ENCODE assay signal across 8 mouse cellular contexts in the genomic region with DNA sequence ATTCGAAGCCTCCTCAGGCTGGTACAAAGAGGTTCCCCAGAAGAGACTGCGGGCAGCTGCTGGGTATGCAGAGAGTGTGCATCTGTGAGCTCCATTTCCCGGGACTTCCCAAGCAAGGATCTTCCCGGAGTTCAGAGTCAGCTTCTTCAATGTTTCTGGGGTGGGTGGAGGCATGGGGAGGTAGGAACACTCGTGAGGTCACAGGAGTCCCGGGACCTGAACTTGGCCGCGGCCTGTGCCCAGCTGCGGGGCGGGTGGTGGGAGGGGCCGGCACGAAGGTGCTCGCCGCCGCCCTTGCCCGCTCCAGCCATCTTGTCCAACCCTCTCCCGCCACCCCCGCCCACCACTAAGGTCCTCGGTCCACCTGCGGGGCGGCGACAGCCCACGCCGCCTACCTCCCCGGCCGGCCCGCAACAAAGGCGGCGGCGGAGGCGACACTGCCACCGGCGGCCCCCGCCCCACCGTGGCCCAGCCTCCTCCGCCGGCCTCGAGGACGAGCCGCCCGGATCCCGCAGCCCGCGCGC. TPM values are rescaled to one million over a fixed set of nuclear protein-coding genes. Genes with fewer than 3 reads are reported as not detected.
DNase-seq lines count a peak whose midpoint lies in the region; ATAC-seq lines count a peak whose summit lies in the region.

No protein-coding gene starts in this region.

- intact Hi-C loops in gastrocnemius, postnatal 14 days (cut with DNase I; ENCODE audit: low total_unique reads) = no loop called here

- DNase-seq in ovary, adult 18-20 months (ENCODE audit: low spot score) = peak; percentile 21
- DNase-seq in ovary, postnatal 10 days (ENCODE audit: low spot score) = no peak
- DNase-seq in adrenal gland, postnatal 25 days = peak; percentile 55
- peak; percentile 31 for DNase-seq in gastrocnemius, postnatal 14 days
- no peak for DNase-seq in urinary bladder, postnatal 25 days (ENCODE audit: low spot score)

- peak overlapping the region; percentile 75 for H3K4me3 ChIP-seq in intestine, embryonic 15.5 days (replicated peaks)
- H3K4me3 ChIP-seq in liver, embryonic 16.5 days (ENCODE audit: low read depth, low read length) = peak overlapping the region; percentile 65
- peak overlapping the region; percentile 84 for H3K4me3 ChIP-seq in neural tube, embryonic 12.5 days

- peaks cover 9% of the 10 kb centered on the region; the same call in 1 of the 2 replicates for H3K36me3 ChIP-seq in intestine, embryonic 15.5 days
- no peaks in the 10 kb centered on the region for H3K36me3 ChIP-seq in liver, embryonic 16.5 days (ENCODE audit: control insufficient read depth, insufficient read depth)
- peaks cover 31% of the 10 kb centered on the region for H3K36me3 ChIP-seq in neural tube, embryonic 12.5 days

- 0 out of 2 replicates have a peak, but pooled peaks cover 10% of the 10 kb centered on the region for H3K4me1 ChIP-seq in intestine, embryonic 15.5 days (replicated peaks)
- peaks cover 12% of the 10 kb centered on the region for H3K4me1 ChIP-seq in liver, embryonic 16.5 days (ENCODE audit: control insufficient read depth, low read depth, low read length)
- H3K4me1 ChIP-seq in neural tube, embryonic 12.5 days = peaks cover 14% of the 10 kb centered on the region

- no peaks in the 10 kb centered on the region for H3K27me3 ChIP-seq in intestine, embryonic 15.5 days (replicated peaks)
- no peaks in the 10 kb centered on the region for H3K27me3 ChIP-seq in liver, embryonic 16.5 days (ENCODE audit: control insufficient read depth, insufficient read depth, low read depth, low read length)
- H3K27me3 ChIP-seq in neural tube, embryonic 12.5 days (replicated peaks) = no peaks in the 10 kb centered on the region

- ATAC-seq in intestine, embryonic 15.5 days = peak; percentile 86
- peak; percentile 68 for ATAC-seq in liver, embryonic 16.5 days (ENCODE audit: low read depth)
- peak; percentile 80 for ATAC-seq in neural tube, embryonic 12.5 days (ENCODE audit: low FRiP score, low read depth)

- peak overlapping the region; percentile 78 for H3K9ac ChIP-seq in intestine, embryonic 15.5 days
- peak overlapping the region; percentile 59 for H3K9ac ChIP-seq in liver, embryonic 16.5 days (ENCODE audit: low read depth, low read length)
- peak overlapping the region; percentile 97 for H3K9ac ChIP-seq in neural tube, embryonic 12.5 days

- H3K9me3 ChIP-seq in intestine, embryonic 15.5 days = no peaks in the 10 kb centered on the region
- no peaks in the 10 kb centered on the region for H3K9me3 ChIP-seq in liver, embryonic 16.5 days (replicated peaks; ENCODE audit: control insufficient read depth, low read length)
- H3K9me3 ChIP-seq in neural tube, embryonic 12.5 days = peaks cover 9% of the 10 kb centered on the region

- WGBS in intestine, embryonic 15.5 days = 2% methylated on average over 44 of the region's 45 CpGs
- 4% methylated on average over 23 of the region's 45 CpGs for WGBS in liver, embryonic 16.5 days (ENCODE audit: insufficient replicate concordance)
- under 1% methylated on average over 40 of the region's 45 CpGs for WGBS in neural tube, embryonic 12.5 days

- peak overlapping the region; percentile 86 for H3K4me2 ChIP-seq in intestine, embryonic 15.5 days (replicated peaks)
- H3K4me2 ChIP-seq in liver, embryonic 16.5 days (ENCODE audit: low read depth, low read length) = peak overlapping the region; percentile 95
- peak overlapping the region; percentile 79 for H3K4me2 ChIP-seq in neural tube, embryonic 12.5 days (replicated peaks)

- peak overlapping the region; percentile 67 for H3K27ac ChIP-seq in intestine, embryonic 15.5 days
- H3K27ac ChIP-seq in liver, embryonic 16.5 days (ENCODE audit: low read length) = no peak overlapping the region
- peak overlapping the region; percentile 21; the same call in 1 of the 2 replicates for H3K27ac ChIP-seq in neural tube, embryonic 12.5 days

RNA-seq across cellular contexts. Expression of a gene that starts 0.4 kb away (rescaled TPM):
- 34.4 and 37.4 TPM in 2 replicates for total RNA-seq in adrenal gland, postnatal 25 days (2021)
- total RNA-seq in gastrocnemius, postnatal 14 days (2021) = 1 to 10 TPM; 4.4 to 6.4 TPM
- polyA plus RNA-seq in intestine, embryonic 15.5 days (2015; fragmentation: Nextera tagmentation; extraction: Ambion mirVana) = 9.0 and 10.4 TPM in 2 replicates
- 0.89 and 0.95 TPM in 2 replicates for polyA plus RNA-seq in liver, embryonic 16.5 days (2015; fragmentation: Nextera tagmentation; extraction: Ambion mirVana)
- 39.1 and 43.6 TPM in 2 replicates for polyA plus RNA-seq in neural tube, embryonic 12.5 days (2016; fragmentation: Nextera tagmentation; extraction: Ambion mirVana)

RNA-seq across cellular contexts. Expression of a gene that starts 30.3 kb away (rescaled TPM):
- total RNA-seq in adrenal gland, postnatal 25 days (2021) = 19.5 and 23.5 TPM in 2 replicates
- total RNA-seq in gastrocnemius, postnatal 14 days (2021) = 1 to 10 TPM; 7.5 to 8.7 TPM
- polyA plus RNA-seq in intestine, embryonic 15.5 days (2015; fragmentation: Nextera tagmentation; extraction: Ambion mirVana) = 41.5 and 41.7 TPM in 2 replicates
- polyA plus RNA-seq in liver, embryonic 16.5 days (2015; fragmentation: Nextera tagmentation; extraction: Ambion mirVana) = 16.7 and 17.9 TPM in 2 replicates
- polyA plus RNA-seq in neural tube, embryonic 12.5 days (2016; fragmentation: Nextera tagmentation; extraction: Ambion mirVana) = 60.2 and 65.1 TPM in 2 replicates

Comparison
In these comparisons a context has a peak if more than half of its experiments do, and no peak if none do; other contexts are left out.
1. DNase-seq: peak in ovary, adult 18-20 months (single experiment), adrenal gland, postnatal 25 days (single experiment) and gastrocnemius, postnatal 14 days (single experiment); none in ovary, postnatal 10 days (single experiment) and urinary bladder, postnatal 25 days (single experiment).
2. Peak in every context shown above with its lines, with median percentiles within 50 percentile points of each other: ATAC-seq, H3K4me2 ChIP-seq, H3K4me3 ChIP-seq and H3K9ac ChIP-seq.